8 mouse cellular contexts compared by ENCODE assay signal in the genomic region with DNA sequence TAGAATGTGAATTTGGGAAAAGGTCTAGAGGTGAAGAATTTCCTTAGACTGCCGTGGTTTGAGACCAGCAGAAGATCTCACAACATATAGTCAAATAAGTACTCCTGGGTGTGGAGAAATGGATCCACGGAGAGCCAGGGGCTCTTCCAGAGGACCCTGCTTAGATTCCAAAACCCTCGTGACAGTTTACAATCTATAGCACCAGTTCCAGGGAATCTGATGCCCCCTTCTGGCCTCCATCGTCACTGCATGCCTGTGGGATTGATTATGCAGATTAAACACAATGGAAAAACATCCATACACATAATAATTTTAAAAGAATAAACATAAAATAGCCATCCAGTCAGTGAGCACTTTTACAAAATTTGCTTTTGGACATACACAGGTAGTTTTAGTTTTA. TPM values are rescaled to one million over a fixed set of nuclear protein-coding genes. Genes with fewer than 3 reads are reported as not detected.
DNase-seq lines count a peak whose midpoint lies in the region; ATAC-seq and TF ChIP-seq lines count a peak whose summit lies in the region.

No protein-coding gene starts in this region.

- peak in 2 of 3 experiments; percentile 17 to 28; a peak in 4 of 6 replicates for TF ChIP-seq CTCF in MEL (IDR thresholded peaks at IDR 0.05 in 2 of 3, conservative IDR thresholded peaks at IDR 0.05 in 1 of 3; ENCODE audit: control insufficient read depth in 1 of 3, insufficient read depth in 1 of 3, low read depth in 2 of 3, low read length in 3 of 3, poor library complexity in 1 of 3, severe bottlenecking in 1 of 3)

- no peak overlapping the region for H3K27ac ChIP-seq in intestine, embryonic 14.5 days (ENCODE audit: low read depth)
- no peak overlapping the region for H3K27ac ChIP-seq in intestine, embryonic 15.5 days
- H3K27ac ChIP-seq in MEL (ENCODE audit: control insufficient read depth, low read depth, low read length): no peak overlapping the region
- H3K27ac ChIP-seq in forebrain, embryonic 16.5 days (ENCODE audit: low read length): no peak overlapping the region

- no peaks in the 10 kb centered on the region for H3K9me3 ChIP-seq in intestine, embryonic 14.5 days (ENCODE audit: control insufficient read depth, low read length)
- no peaks in the 10 kb centered on the region for H3K9me3 ChIP-seq in intestine, embryonic 15.5 days
- no peaks in the 10 kb centered on the region for H3K9me3 ChIP-seq in MEL (replicated peaks; ENCODE audit: insufficient read depth, low read length)
- no peaks in the 10 kb centered on the region for H3K9me3 ChIP-seq in forebrain, embryonic 16.5 days (ENCODE audit: control insufficient read depth, low read length)

- H3K79me2 ChIP-seq in MEL (ENCODE audit: control insufficient read depth, insufficient read depth, low read length, poor library complexity): no peaks in the 10 kb centered on the region

- no peak overlapping the region for H3K4me3 ChIP-seq in intestine, embryonic 14.5 days (ENCODE audit: low read depth, low read length)
- no peak overlapping the region for H3K4me3 ChIP-seq in intestine, embryonic 15.5 days (replicated peaks)
- no peak overlapping the region for H3K4me3 ChIP-seq in MEL (ENCODE audit: control insufficient read depth in 1 of 2, insufficient read depth in 1 of 2, low read depth in 2 of 2, low read length in 2 of 2)
- no peak overlapping the region for H3K4me3 ChIP-seq in forebrain, embryonic 16.5 days (replicated peaks; ENCODE audit: low read length)

- no peaks in the 10 kb centered on the region for H3K4me1 ChIP-seq in intestine, embryonic 14.5 days (replicated peaks; ENCODE audit: control insufficient read depth, insufficient read depth, low read length)
- no peaks in the 10 kb centered on the region for H3K4me1 ChIP-seq in intestine, embryonic 15.5 days (replicated peaks)
- H3K4me1 ChIP-seq in MEL (ENCODE audit: control insufficient read depth in 1 of 2, insufficient read depth in 2 of 2, low read length in 2 of 2): no peaks in the 10 kb centered on the region
- no peaks in the 10 kb centered on the region for H3K4me1 ChIP-seq in forebrain, embryonic 16.5 days (replicated peaks; ENCODE audit: control insufficient read depth, insufficient read depth, low read length)

- peak; percentile 5 for TF ChIP-seq RAD21 in MEL (IDR thresholded peaks at IDR 0.05; ENCODE audit: low read depth, low read length)

- H3K36me3 ChIP-seq in intestine, embryonic 14.5 days (ENCODE audit: control insufficient read depth, insufficient read depth, low read length): peaks cover 71% of the 10 kb centered on the region
- H3K36me3 ChIP-seq in intestine, embryonic 15.5 days: peaks cover 23% of the 10 kb centered on the region
- H3K36me3 ChIP-seq in MEL (ENCODE audit: control insufficient read depth in 1 of 2, insufficient read depth in 2 of 2, low read length in 2 of 2): no peaks in the 10 kb centered on the region
- H3K36me3 ChIP-seq in forebrain, embryonic 16.5 days (ENCODE audit: control insufficient read depth, insufficient read depth): no peaks in the 10 kb centered on the region

- no peak for TF ChIP-seq EP300 in MEL (IDR thresholded peaks at IDR 0.05; ENCODE audit: low read depth in 1 of 2, low read length in 2 of 2)

- TF ChIP-seq POLR2A in MEL (IDR thresholded peaks at IDR 0.05; ENCODE audit: control insufficient read depth in 1 of 2, insufficient read depth in 1 of 2, low read depth in 1 of 2, low read length in 2 of 2, poor library complexity in 1 of 2): no peak

- 37% methylated on average over 4 of the region's 4 CpGs for WGBS in intestine, embryonic 14.5 days
- 42% methylated on average over 4 of the region's 4 CpGs for WGBS in intestine, embryonic 15.5 days
- WGBS in forebrain, embryonic 16.5 days: 30% methylated on average over 4 of the region's 4 CpGs

- no peak overlapping the region for H3K9ac ChIP-seq in intestine, embryonic 14.5 days (ENCODE audit: low read length)
- H3K9ac ChIP-seq in intestine, embryonic 15.5 days: no peak overlapping the region
- no peak overlapping the region for H3K9ac ChIP-seq in MEL (ENCODE audit: control insufficient read depth, low read depth, low read length, poor library complexity, severe bottlenecking)
- H3K9ac ChIP-seq in forebrain, embryonic 16.5 days (replicated peaks; ENCODE audit: low read depth, low read length): no peak overlapping the region

- peak; percentile 79 for DNase-seq in intestine, embryonic 14.5 days (ENCODE audit: low spot score)
- peak; percentile 3 for DNase-seq in MEL (ENCODE audit: low read depth, low spot score)
- peak; percentile 68 to 69 for DNase-seq in adrenal gland, postnatal 36 days
- DNase-seq in lung, adult 18-20 months: peak; percentile 26 to 46
- no peak for DNase-seq in spleen, postnatal 36 days (ENCODE audit: low spot score in 2 of 2)

- H3K27me3 ChIP-seq in intestine, embryonic 14.5 days (replicated peaks; ENCODE audit: control insufficient read depth, insufficient read depth, low read length): no peaks in the 10 kb centered on the region
- no peaks in the 10 kb centered on the region for H3K27me3 ChIP-seq in intestine, embryonic 15.5 days (replicated peaks)
- H3K27me3 ChIP-seq in MEL (ENCODE audit: control insufficient read depth in 1 of 2, insufficient read depth in 2 of 2, low read length in 2 of 2): no peaks in the 10 kb centered on the region
- H3K27me3 ChIP-seq in forebrain, embryonic 16.5 days (replicated peaks; ENCODE audit: control insufficient read depth, insufficient read depth, low read length): no peaks in the 10 kb centered on the region

- H3K4me2 ChIP-seq in intestine, embryonic 14.5 days (ENCODE audit: low read length): no peak overlapping the region
- H3K4me2 ChIP-seq in intestine, embryonic 15.5 days (replicated peaks): no peak overlapping the region
- no peak overlapping the region for H3K4me2 ChIP-seq in forebrain, embryonic 16.5 days (ENCODE audit: low read length)

- no peak for ATAC-seq in intestine, embryonic 14.5 days (replicated peaks; ENCODE audit: low FRiP score, low TSS enrichment, low read depth)
- no peak for ATAC-seq in intestine, embryonic 15.5 days
- 0 out of 2 replicates have a peak, but pooled peaks have one; percentile 18 for ATAC-seq in forebrain, embryonic 16.5 days
- no peak for ATAC-seq in megakaryocyte, adult 5-6 weeks (ENCODE audit: poor library complexity, severe bottlenecking)

TF ChIP-seq in MEL, 35 proteins besides CTCF, POLR2A, EP300 and RAD21:
- no peak for TF ChIP-seq GATA1 (IDR thresholded peaks at IDR 0.05; ENCODE audit: low read depth, low read length)
- TF ChIP-seq NELFE (IDR thresholded peaks at IDR 0.05; ENCODE audit: low read depth, low read length): no peak
- no peak for TF ChIP-seq NRF1 (IDR thresholded peaks at IDR 0.05; ENCODE audit: insufficient read depth, low read depth, low read length, poor library complexity, severe bottlenecking)
- TF ChIP-seq TAL1 (IDR thresholded peaks at IDR 0.05; ENCODE audit: low read length): no peak
- no peak for TF ChIP-seq MYB (IDR thresholded peaks at IDR 0.05; ENCODE audit: low read depth, low read length)
- no peak for TF ChIP-seq CHD1 (IDR thresholded peaks at IDR 0.05; ENCODE audit: low read depth, low read length)
- TF ChIP-seq SMC3 (IDR thresholded peaks at IDR 0.05; ENCODE audit: low read depth, low read length): peak; percentile 19; the same call in 1 of the 2 replicates

RNA-seq across cellular contexts. Expression of gene Mtnr1a, which starts 58.3 kb away (rescaled TPM):
- polyA plus RNA-seq in intestine, embryonic 14.5 days (2014; fragmentation: Nextera tagmentation; extraction: Ambion mirVana): 0.11 and 0.15 TPM in 2 replicates
- polyA plus RNA-seq in intestine, embryonic 15.5 days (2015; fragmentation: Nextera tagmentation; extraction: Ambion mirVana): 0.26 and 0.28 TPM in 2 replicates
- not detected in 2 replicates for total RNA-seq in MEL (2012; rRNA removed)
- under 1 TPM in 1 of 2 experiments, not detected in 1; 0.28 TPM for polyA plus RNA-seq in MEL (2012; ENCODE audit: insufficient read depth in 1 of 2, insufficient read length in 2 of 2, low read depth in 1 of 2, low replicate concordance in 2 of 2, missing spikeins in 1 of 2)
- not detected for total RNA-seq in adrenal gland, postnatal 36 days (2021)
- polyA plus RNA-seq in forebrain, embryonic 16.5 days (2015; fragmentation: Nextera tagmentation; extraction: Ambion mirVana): 0.35 TPM in 1 of 2 replicates, not detected in the other
- total RNA-seq in megakaryocyte, adult 5-6 weeks (2015): not detected in 2 replicates
- not detected in 2 replicates for total RNA-seq in megakaryocyte, adult 5-6 weeks (2017)

Comparison
In these comparisons a context has a peak if more than half of its experiments do, and no peak if none do; other contexts are left out.
1. DNase-seq: peak in intestine, embryonic 14.5 days (single experiment), MEL (single experiment), adrenal gland, postnatal 36 days (2 of 2) and lung, adult 18-20 months (2 of 2); none in spleen, postnatal 36 days (0 of 2).